Mouse (Mus musculus) mouse trophoblast stem cell (cell line): ENCODE results near the gene Arid5b.

ENCODE experiments used
- in situ Hi-C, 2 experiments: fragments of 300-500 bp; cut with MseI, MboI; formaldehyde crosslinking; loops; 2 replicates in 1 of 2; 3 replicates in 1 of 2; pipeline ENCODE4 v1.15.1; 2025

The Arid5b gene

DNA sequence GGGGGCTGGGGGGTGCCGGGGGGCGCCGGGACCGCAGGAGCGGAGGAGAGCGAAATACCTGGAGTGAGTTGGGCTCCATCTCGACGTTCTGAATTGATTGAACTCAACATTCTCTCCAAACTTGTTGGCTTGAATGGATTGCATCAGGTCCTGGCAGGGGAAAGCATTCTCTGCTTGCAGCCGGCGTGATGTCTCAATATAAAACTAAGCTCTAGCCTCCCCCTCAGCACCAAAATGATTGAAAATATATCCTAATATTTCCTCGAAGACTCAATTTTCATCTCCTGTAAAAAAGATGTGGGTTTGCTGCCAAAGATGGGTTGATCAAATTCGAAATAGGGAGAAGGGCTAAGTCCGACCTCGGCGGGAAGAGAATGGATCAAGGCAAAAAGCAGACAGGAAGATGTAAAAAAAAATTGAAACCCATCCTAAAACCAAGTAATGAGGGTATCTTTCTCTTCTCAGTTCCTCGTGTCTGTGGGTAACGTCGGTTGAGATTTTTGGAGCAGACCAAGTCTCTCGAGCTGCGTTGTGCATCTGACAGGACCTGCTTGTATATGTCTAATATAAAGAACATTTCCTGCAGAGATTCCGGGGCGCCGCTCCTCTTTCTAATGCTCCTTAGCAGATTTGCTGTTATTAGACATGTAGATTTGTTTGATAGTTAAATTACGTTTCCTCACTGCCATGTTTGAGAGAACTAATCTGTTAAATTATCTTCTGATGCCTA is at the start of gene Arid5b:
TSS of gene Arid5b (minus strand) at position 109 of the 730 bp plus-strand sequence.
- in situ Hi-C loops = no loop called here

DNA sequence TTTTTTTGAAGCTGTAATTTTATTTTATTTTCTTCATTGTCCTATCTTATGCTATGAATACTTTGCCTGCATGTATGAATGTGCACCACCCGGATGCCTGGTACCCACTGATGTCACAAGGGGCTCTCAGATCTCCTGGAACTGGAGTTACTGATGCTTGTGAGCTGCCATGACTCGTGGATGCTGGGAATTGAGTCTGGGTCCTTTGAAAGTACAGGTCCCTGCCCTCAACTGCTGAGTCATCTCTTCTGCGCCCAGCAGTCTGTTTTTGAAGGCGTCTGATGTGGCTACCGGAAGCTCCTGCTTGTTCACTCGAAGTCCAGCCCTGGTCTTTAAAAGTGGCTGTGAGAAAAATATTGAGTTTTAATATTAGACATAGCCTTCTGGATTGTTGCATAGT is 46.8 kb upstream of the Arid5b start:
- in situ Hi-C loops = no loop called here

DNA sequence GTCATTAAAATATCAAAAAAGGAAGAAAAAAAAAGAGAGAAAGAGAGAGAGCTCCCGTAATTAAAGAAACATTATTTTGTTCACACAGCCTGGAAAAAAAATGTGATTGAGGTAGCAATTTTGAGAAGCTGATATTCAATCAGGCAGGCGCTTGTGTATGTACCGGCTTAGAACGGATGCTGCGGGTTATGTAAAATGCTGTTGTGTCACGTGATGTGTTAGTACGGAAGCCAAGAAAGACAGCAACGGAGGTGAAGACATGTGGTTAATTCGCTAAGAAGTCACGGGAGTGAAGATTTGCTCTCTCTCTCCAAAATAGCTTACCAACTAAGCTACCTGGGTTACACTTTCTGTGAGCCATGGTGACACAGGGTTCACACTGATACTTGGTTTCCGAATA is 45.5 kb upstream of the Arid5b start:
- in situ Hi-C loops = no loop called here

DNA sequence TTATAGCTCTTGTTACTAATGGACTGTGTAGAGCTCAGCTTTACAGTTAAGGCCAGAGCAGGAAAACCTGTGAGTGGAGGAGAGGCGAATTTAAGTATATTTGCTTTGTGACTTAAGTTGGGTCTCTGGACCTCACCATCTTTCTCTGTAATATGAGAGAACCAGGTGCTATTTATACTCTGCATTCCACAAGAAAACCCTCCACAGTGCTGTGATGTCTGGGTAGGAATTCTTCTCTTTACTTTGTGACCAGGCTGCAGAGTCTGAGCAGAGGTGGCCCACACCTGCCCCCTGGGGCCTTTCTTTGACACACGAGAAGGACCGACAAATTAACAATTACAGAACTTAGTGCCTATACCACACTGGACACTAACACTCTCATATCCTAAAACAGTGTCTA is 44.6 kb upstream of the Arid5b start:
- in situ Hi-C loops = no loop called here

DNA sequence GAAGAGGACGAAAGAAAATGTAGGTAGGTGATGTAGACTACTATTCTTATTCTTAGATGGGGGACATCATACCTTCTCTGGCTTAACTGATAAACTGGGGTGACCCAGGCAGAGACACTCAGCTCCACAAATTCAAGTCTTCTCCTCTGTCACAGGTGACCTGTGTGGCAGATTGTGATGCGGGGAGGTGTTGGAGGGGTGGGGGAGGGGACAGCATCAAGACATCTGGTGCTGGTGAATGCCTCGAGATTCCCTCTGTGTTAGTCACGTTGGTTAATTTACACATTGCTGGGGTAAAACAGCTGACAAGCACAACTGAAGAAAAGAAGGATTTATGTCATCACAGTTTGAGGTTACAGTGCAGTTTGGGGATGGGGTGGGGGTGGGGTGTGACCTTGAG is 42.4 kb upstream of the Arid5b start:
- in situ Hi-C loops = no loop called here

DNA sequence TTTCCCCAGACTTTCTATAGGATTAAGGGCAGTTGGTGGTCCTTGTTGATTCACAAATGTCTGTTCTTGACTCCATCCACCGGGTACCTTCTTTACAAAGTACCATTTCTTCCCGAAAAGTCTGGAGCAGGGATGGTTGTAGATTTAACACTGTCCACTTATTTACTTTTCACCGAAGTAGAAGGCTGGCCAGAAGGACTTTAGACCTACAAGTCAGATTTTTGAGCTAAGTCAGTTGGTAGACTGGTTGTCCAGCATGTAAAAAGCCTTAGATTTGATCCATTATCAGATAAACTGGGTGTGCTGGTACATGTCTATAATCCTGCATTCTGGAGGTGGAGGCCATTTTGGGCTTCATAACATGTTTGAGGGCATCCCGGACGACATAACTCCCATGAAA is 42.0 kb upstream of the Arid5b start:
- in situ Hi-C loops = no loop called here

DNA sequence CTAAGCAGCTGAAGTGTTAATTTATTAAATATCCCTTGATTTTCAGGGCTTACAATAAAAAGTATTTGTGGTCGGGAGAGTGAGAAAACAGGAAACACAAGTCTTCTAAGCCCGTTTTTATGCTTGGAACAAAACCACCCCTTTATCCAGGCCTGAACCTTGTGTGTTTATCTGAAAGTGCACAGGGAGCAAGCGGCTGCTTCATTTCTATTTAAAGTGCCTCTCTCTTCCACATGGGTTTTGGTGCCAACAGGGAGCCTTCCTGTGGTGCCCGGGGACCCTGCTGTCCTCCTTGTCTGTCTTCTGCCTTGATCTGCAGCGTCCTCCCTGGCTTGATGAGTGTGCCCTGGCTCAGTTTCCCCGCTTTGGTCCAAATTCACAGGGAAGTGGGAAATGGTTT is 40.9 kb upstream of the Arid5b start:
- in situ Hi-C loops = no loop called here

DNA sequence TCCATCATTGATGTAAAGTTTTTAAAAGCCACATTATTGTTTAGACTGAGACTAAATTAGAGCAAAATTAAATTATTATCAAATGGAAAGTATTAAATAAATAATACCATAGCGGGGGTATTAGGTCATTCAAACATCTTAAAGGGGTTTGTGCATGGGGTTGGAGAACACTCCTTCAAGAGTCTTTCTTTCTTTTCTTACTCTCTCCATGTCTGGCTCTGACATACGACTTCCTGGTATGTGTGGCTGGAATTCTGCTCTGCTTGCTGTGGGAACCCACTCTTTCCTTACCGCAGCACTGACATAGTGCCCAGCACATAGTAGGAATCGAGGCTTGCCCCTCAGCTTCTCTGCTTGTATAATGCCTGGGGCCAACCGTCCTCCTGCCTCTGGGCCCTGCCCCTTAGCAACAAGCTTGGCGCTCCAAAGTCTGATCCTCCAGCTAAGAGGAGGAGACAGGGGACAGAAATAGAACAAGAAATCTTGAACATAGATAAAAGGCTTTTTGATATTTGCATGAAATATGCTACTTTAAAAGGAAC is 40.0 kb upstream of the Arid5b start:
- in situ Hi-C loops = no loop called here

DNA sequence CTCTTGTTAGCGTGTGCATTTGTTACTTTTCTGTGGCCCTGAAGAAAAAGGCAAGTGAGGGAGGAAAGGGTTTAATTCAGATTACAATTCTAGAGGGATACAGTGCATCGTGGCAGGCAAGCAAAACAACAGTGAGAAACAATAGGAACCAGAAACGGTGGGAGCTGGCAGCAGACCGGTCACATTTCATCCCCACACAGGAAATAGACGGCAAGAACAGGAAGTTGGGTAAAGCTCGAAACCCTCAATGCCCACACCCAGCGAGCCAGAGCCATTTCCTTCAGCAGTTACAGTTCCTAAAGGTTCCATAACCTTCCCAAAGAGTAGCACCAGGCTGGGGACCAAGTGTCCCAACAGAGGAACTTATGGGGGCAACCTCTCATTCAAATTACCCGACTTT is 34.2 kb upstream of the Arid5b start:
- in situ Hi-C loops = no loop called here

DNA sequence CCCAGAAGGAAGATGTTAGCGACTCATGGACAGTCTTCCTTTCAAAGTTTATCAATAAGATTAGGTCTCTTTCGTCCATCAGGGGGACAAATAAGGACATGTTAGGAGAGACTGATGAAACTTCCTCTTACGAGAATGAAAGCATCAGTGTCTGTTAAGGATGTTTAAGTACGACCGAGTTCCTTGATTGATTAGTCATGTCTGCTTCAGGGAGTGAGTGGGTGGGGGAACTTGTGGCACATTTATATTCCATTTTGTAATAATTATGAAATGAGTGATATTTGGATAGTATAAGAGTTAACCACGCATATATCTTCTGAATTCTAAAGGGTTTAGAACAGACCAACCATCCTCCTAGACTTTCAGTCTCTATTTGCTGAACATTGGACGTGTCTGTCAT is 22.5 kb upstream of the Arid5b start:
- in situ Hi-C loops = no loop called here

DNA sequence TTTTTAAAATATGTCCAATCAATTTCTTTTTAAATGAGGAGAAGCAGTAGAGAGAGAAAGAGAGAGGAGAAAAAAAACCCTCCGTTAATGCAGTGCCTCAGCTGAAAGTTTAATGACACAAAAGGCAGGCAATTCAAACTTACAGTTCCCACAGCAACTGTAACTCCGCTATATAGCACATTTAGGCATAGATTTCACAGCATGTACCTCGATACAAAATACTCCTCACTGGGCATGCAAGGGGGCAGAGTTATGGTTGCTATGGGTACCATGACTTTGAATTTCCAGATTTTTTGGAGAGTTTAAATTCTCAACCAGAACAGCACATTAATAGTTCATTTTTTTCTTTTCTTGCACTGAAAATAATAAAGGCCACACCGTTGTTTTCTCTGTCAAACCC is 10.9 kb upstream of the Arid5b start:
- in situ Hi-C loops = loop anchor here in 1 of 2 experiments (10.0 kb wide), 1 partner anchor 115 kb away; no protein-coding TSS in a partner anchor

DNA sequence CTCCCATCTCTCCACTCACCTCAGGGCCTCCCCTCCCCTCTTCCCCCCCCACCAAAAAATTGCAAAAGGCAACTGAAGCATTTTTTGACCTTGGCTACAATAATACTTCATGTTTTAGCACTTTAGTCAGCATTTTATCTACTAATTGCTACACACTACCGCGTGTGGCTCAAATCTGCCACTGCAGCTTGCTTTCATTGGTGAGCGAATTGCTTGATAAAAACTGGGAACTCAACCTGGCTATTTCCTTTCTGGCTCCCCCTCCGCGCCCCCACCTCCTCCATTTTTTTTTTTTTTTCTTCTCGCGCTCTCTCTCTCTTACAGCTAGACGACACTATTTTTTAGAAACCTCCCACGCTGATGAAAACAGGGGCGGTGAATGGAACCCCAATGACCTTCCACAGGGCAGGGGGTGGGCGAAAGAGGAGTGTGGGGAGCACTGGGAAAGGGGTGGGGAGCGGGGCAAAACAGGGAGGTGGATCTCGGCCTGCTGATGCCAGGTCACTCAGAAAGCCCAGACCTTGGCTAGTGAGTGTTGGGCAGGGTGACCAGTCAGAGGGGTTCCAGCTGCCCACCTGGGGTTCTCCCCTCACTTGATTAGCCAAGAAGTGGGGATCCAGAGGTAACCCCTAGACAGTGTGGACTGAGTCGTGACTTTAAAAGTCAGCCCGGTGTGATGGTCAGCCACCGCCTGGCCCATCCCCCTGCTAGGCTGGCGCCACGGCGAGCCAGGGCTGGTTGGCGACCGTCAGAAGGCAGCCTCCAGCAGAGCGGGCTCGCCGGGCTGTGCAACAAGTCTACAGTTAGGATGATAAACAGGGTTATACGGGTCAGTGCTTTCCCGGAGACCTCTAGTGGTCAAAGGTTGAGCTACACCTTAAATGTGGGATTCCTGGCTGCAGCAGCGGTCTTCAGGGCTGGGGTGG is 4.2 kb upstream of the Arid5b start:
- in situ Hi-C loops = loop anchor here in 1 of 2 experiments (10.0 kb wide), 1 partner anchor 108 kb away; no protein-coding TSS in a partner anchor

DNA sequence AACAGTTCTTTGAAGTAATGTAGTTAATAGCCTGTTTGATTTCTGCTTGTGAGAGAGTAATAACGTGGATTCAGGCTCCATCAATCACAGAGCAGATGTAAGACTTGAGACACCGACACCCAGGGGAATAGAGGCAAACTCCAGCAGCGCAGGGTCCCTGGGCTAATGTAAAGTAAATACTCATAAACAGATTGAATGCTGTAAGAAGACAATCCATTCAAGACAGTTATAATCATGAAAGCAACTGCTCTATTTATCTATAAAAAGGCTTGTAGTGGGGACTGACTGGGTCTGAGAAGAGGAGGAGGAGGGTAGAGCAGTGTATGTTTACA is 3.2 kb upstream of the Arid5b start:
- in situ Hi-C loops = loop anchor here in 1 of 2 experiments (10.0 kb wide), 1 partner anchor 107 kb away; no protein-coding TSS in a partner anchor

DNA sequence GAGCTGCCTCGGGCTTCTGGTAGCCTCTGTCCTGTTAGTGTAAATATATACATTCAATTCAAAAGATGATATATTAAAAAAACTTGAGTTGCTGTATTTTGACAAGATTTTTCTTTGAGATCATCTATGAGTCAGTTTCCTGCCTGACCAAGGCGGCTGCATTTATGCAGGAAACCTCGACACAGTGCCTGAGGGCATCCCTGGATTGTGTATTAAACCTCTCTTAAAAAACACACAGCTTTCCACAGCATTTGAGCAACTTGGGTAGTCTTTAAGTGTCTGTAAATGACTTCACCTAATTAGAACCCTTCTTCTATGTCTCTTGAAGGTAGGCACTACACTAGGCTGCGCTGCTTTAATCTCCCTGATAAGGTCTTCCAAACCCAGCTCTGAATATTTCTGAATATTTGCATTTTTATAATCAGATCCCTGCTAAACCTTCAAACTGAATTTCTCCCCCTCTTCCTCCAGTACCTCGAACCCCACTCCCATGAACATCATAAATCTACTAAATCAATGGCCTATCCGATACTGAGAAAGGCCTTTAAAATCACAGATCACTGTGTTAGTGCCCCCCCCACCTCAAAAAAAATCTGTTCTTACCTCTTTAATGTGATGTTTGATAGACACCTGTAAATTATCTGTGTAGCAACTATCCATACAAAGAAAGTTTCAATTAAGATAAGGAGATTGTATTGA is 2.7 kb upstream of the Arid5b start:
- in situ Hi-C loops = loop anchor here in 1 of 2 experiments (10.0 kb wide), 1 partner anchor 106 kb away; no protein-coding TSS in a partner anchor

DNA sequence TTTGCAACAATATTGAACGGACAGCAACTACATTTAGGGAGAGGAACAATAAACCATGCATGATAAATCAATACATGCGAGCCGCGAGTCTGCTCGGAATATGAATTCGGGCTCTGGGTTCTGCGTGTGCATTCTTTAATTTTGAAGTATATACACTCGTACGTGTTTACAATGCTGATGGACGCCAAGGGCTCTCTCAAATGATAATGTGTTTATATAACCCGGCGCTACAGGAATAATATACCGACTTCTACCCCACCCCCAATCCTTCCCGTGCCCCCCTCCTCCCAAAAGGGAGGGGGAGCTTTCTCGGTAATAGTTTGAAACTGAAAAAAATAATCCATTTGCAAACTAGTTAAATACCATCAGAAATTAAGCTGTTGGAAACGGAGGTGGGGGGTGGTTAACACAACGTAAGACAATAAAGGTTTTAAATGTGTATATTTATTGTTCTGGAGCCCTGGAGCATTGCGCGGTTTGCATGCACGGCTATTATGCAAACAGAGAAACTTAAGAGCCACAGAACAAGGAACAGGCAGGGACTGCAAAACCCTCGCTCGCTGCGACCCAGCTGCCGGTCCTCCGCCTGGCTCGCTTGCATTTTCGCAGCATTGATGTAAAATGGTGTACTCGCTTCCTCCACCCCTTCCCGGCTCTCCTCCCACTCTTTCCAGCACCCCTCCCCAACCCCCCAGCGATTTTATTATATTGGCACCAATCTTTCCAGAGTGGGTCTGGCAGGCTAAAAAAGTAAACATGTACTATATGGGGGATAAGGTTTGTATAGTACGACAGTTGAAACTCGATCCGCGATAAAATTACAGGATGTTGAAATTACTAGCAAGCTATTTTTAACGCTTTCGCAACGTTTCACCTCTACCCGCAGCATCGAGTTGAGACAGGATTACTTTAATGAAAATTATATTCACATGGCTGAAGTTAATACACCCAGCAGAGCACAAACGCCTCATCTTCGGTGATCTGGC is 1.3 kb upstream of the Arid5b start:
- in situ Hi-C loops = loop anchor here in 1 of 2 experiments (10.0 kb wide), 1 partner anchor 105 kb away; no protein-coding TSS in a partner anchor

DNA sequence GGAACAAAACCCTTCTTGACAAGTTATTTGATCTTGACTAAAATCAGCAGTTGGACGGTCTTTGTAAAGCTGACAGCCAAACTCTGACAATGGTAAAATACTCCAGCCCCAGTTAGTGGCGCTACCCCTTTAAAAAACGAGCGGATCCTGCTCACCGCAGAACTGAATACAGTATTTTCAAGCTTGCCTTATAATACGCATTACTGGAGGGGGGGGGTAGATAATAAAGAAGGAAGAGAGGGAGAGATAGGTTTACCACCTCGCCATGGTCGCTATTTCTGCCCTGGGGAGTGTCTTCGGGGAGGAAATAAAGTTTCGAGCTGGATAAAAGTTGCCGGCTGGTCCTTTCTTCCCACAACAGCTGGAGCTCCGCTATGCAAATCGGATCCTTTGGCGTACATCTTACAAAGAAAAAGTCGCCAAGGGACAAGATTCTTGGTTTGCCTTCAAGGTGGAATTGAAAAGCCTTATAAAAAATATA is 829 bp downstream of the Arid5b start:
- in situ Hi-C loops = no loop called here

DNA sequence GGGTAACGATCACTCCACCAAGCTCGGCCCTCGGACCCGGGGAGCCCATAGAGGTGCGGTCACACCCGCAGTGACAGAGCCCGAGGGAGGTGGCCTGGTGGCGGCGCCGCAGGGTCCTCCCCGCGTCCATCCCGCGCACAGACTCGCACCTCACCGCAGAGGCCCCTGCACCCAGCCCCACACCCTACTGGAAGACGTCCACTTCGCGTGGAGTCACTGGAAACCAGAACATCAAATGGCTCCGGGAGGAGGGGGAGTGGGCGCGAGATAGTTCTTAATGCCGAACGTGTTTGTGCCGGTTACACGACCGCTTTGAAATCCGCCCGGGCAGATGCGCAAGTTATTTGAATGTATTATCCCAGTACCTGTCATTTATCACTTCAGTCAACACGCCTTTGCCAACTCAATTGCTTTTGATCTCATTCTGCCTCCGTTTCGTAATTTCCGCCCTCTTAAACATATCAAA is 1.5 kb downstream of the Arid5b start:
- in situ Hi-C loops = no loop called here

DNA sequence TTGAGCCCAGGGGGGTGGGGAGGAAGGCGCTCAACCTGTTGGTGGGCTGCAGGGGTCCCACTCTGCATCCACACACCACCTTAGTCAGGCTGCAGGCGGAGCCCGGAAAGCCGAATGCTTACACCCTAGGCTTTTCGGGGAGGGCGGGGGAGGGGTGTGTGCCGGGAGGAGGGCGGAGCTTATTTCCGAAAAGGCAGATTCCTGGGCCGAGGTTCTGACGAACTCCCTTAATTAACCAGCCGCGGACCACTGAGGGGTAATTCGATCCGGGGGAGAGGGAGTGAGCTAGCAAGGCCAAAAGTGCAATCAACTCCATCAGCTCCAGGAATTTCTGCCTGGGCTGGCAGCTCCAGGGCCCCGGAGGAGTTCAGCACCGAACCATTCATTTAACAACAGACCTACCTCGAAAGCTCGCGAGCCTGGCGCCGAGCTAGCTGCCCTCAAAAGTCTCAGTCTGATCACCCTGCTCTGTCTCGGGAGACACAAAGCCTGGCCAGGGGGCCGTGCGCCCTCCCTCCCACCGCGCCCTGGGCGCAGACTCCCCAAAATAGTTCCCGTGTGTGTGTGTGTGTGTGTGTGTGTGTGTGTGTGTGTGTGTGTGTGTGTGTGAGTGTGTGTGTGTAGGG is 2.1 kb downstream of the Arid5b start:
- in situ Hi-C loops = no loop called here

DNA sequence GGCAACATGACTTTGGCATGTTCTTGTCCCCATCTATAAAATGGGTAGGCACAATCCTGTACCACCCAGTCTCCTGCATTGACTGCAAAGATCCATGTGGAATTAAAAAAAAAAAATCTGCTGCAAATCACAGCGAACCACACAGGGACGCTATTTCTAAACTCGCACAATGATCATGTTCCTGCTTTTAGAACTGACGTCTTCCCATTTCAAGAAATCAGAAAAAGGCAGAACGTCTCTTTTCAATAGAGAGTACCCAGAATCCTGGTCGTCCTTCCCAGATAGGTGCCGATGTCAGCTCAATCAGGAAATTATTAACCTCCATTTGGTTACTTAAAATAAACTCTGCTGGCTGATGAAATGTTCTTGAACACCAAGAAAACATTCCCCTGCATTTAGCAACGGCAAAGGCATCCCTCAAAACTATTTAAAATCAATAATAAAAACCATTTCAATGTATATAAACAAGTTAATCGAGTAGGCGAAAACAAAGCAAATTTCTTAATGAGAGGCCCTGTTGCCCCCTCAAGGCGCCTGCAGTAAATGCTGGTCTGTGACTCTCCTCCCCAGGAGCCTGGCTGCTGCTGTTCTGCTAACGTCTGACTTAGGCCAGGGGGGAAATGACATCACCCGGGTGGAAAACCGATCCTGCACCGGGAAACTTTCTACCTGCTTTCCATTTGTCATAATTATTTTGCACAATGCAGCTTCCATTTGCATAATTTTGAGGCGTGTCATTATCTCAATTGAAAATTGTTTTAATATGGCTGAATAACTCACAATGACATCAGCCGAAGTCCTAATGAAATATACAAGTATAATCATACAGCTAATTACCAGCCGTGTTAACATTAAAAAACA is 3.4 kb downstream of the Arid5b start:
- in situ Hi-C loops = no loop called here
